Mouse (Mus musculus): ENCODE results near the gene Ephb6. TPM values are rescaled to one million over a fixed set of nuclear protein-coding genes. Genes with fewer than 3 reads are reported as not detected.
A peak's percentile ranks its signal among the peaks of the same experiment; 100 is the strongest.
"Not testable (repeated sequence)": the region's sequence is repeated elsewhere in the genome, so short reads cannot be mapped to it uniquely, and the experiment has no call there.

Ephb6 gene
- total RNA-seq (2015; ENCODE audit: low replicate concordance) (not detected in 2 replicates), total RNA-seq (2017; ENCODE audit: low replicate concordance) (not detected in 2 replicates)

GRCm38 (mm10) chr6:41605061-41605793, at the start of gene Ephb6:
Ephb6 (plus strand) TSS chr6:41605482.
- 0 out of 2 replicates have a peak, but pooled peaks have one; percentile 25 for ATAC-seq (replicated peaks; ENCODE audit: low FRiP score, poor library complexity, severe bottlenecking)

GRCm38 (mm10) chr6:41556389-41556788, 48.9 kb upstream of the Ephb6 start:
- no peak for ATAC-seq (replicated peaks; ENCODE audit: low FRiP score, poor library complexity, severe bottlenecking)

- peak; percentile 75 for ATAC-seq (replicated peaks; ENCODE audit: low FRiP score, poor library complexity, severe bottlenecking)
Measured at GRCm38 (mm10) chr6:41557468-41557867, 47.8 kb upstream of the Ephb6 start.

- no peak for ATAC-seq (replicated peaks; ENCODE audit: low FRiP score, poor library complexity, severe bottlenecking)
Measured at GRCm38 (mm10) chr6:41558271-41558670, 47.0 kb upstream of the Ephb6 start.

- ATAC-seq (replicated peaks; ENCODE audit: low FRiP score, poor library complexity, severe bottlenecking): no peak
Measured at GRCm38 (mm10) chr6:41559331-41559730, 46.0 kb upstream of the Ephb6 start.

GRCm38 (mm10) chr6:41560273-41560672, 45.0 kb upstream of the Ephb6 start:
- ATAC-seq (replicated peaks; ENCODE audit: low FRiP score, poor library complexity, severe bottlenecking): no peak

GRCm38 (mm10) chr6:41562598-41562997, 42.7 kb upstream of the Ephb6 start:
- no peak for ATAC-seq (replicated peaks; ENCODE audit: low FRiP score, poor library complexity, severe bottlenecking)

GRCm38 (mm10) chr6:41563104-41563951, 42.0 kb upstream of the Ephb6 start:
- not testable (repeated sequence) for ATAC-seq (replicated peaks; ENCODE audit: low FRiP score, poor library complexity, severe bottlenecking)

- no peak for ATAC-seq (replicated peaks; ENCODE audit: low FRiP score, poor library complexity, severe bottlenecking)
Measured at GRCm38 (mm10) chr6:41565261-41565660, 40.0 kb upstream of the Ephb6 start.

GRCm38 (mm10) chr6:41566965-41567364, 38.3 kb upstream of the Ephb6 start:
- no peak for ATAC-seq (replicated peaks; ENCODE audit: low FRiP score, poor library complexity, severe bottlenecking)

GRCm38 (mm10) chr6:41569078-41569477, 36.2 kb upstream of the Ephb6 start:
- ATAC-seq (replicated peaks; ENCODE audit: low FRiP score, poor library complexity, severe bottlenecking): no peak

GRCm38 (mm10) chr6:41576526-41577097, 28.7 kb upstream of the Ephb6 start:
- ATAC-seq (replicated peaks; ENCODE audit: low FRiP score, poor library complexity, severe bottlenecking): no peak

GRCm38 (mm10) chr6:41577297-41577696, 28.0 kb upstream of the Ephb6 start:
- no peak for ATAC-seq (replicated peaks; ENCODE audit: low FRiP score, poor library complexity, severe bottlenecking)

GRCm38 (mm10) chr6:41581295-41581694, 24.0 kb upstream of the Ephb6 start:
- no peak for ATAC-seq (replicated peaks; ENCODE audit: low FRiP score, poor library complexity, severe bottlenecking)

GRCm38 (mm10) chr6:41582189-41582588, 23.1 kb upstream of the Ephb6 start:
- no peak for ATAC-seq (replicated peaks; ENCODE audit: low FRiP score, poor library complexity, severe bottlenecking)

- ATAC-seq (replicated peaks; ENCODE audit: low FRiP score, poor library complexity, severe bottlenecking): 0 out of 2 replicates have a peak, but pooled peaks have one; percentile 49
Measured at GRCm38 (mm10) chr6:41604401-41605050, 756 bp upstream of the Ephb6 start.

- ATAC-seq (replicated peaks; ENCODE audit: low FRiP score, poor library complexity, severe bottlenecking): no peak; the same call in 1 of the 2 replicates
Measured at GRCm38 (mm10) chr6:41605794-41606104, 467 bp downstream of the Ephb6 start.

- no peak for ATAC-seq (replicated peaks; ENCODE audit: low FRiP score, poor library complexity, severe bottlenecking)
Measured at GRCm38 (mm10) chr6:41606214-41606613, 932 bp downstream of the Ephb6 start.

GRCm38 (mm10) chr6:41607637-41608036, 2.4 kb downstream of the Ephb6 start:
- no peak for ATAC-seq (replicated peaks; ENCODE audit: low FRiP score, poor library complexity, severe bottlenecking)

GRCm38 (mm10) chr6:41620173-41620798, 15.0 kb downstream of the Ephb6 start:
- ATAC-seq (replicated peaks; ENCODE audit: low FRiP score, poor library complexity, severe bottlenecking): no peak

Measured in erythroid progenitor cell, adult 5-6 weeks (primary cell).